Mouse (Mus musculus): ENCODE measurements at regions not wholly inside any gene's neighbourhood (a gene's known extent, or its start where the extent isn't known, plus 50 kb on each side); places are given as distances from the start of the nearest gene placed in this dataset.

- peak; percentile 86 for ATAC-seq
- Histone ChIP-seq H3K9ac (ENCODE audit: low read length) (peak overlapping the region; percentile 33), H3K4me2 (ENCODE audit: low read length) (peak overlapping the region; percentile 24), H3K27ac (ENCODE audit: low read depth, low read length) (peak overlapping the region; percentile 90), H3K9me3 (replicated peaks; ENCODE audit: control insufficient read depth, low read length) (no peaks in the 10 kb centered on the region), H3K4me1 (ENCODE audit: control insufficient read depth, insufficient read depth, low read length) (peaks cover 52% of the 10 kb centered on the region), H3K27me3 (replicated peaks; ENCODE audit: control insufficient read depth, insufficient read depth, low read length) (no peaks in the 10 kb centered on the region), H3K4me3 (ENCODE audit: low read depth, low read length) (no peak overlapping the region), H3K36me3 (ENCODE audit: control insufficient read depth, insufficient read depth, low read length) (no peaks in the 10 kb centered on the region)
- 3% methylated on average over 24 of the region's 24 CpGs for WGBS
- DNase-seq (ENCODE audit: low spot score) = peak; percentile 94
These were observed 426.3 kb downstream of the Sorl1 start for GRCm38 (mm10) chr9:41697611-41698467.

GRCm38 (mm10) chr9:41697160-41697559 is 426.9 kb downstream of the Sorl1 start:
- H3K27me3 ChIP-seq (replicated peaks; ENCODE audit: control insufficient read depth, insufficient read depth, low read length) = no peaks in the 10 kb centered on the region
- H3K9ac ChIP-seq (ENCODE audit: low read length) = peak overlapping the region; percentile 22
- ATAC-seq (peak; percentile 18; the same call in 1 of the 2 replicates), DNase-seq (ENCODE audit: low spot score) (peak; percentile 53)
- H3K36me3 ChIP-seq (ENCODE audit: control insufficient read depth, insufficient read depth, low read length) = no peaks in the 10 kb centered on the region
- H3K4me1 ChIP-seq (ENCODE audit: control insufficient read depth, insufficient read depth, low read length) = peaks cover 52% of the 10 kb centered on the region
- H3K4me2 ChIP-seq (ENCODE audit: low read length) = peak overlapping the region; percentile 24; the same call in 1 of the 2 replicates
- no peak overlapping the region for H3K4me3 ChIP-seq (ENCODE audit: low read depth, low read length)
- peak overlapping the region; percentile 90 for H3K27ac ChIP-seq (ENCODE audit: low read depth, low read length)
- H3K9me3 ChIP-seq (replicated peaks; ENCODE audit: control insufficient read depth, low read length) = no peaks in the 10 kb centered on the region

GRCm38 (mm10) chr9:41682911-41683310 is 441.2 kb downstream of the Sorl1 start:
- no peak overlapping the region for H3K9ac ChIP-seq (ENCODE audit: low read length)
- no peak overlapping the region for H3K4me3 ChIP-seq (ENCODE audit: low read depth, low read length)
- no peaks in the 10 kb centered on the region for H3K4me1 ChIP-seq (ENCODE audit: control insufficient read depth, insufficient read depth, low read length)
- ATAC-seq = no peak
- H3K9me3 ChIP-seq (replicated peaks; ENCODE audit: control insufficient read depth, low read length) = no peaks in the 10 kb centered on the region
- no peak for DNase-seq (ENCODE audit: low spot score)
- H3K27ac ChIP-seq (ENCODE audit: low read depth, low read length) = no peak overlapping the region
- H3K27me3 ChIP-seq (replicated peaks; ENCODE audit: control insufficient read depth, insufficient read depth, low read length) = no peaks in the 10 kb centered on the region
- no peaks in the 10 kb centered on the region for H3K36me3 ChIP-seq (ENCODE audit: control insufficient read depth, insufficient read depth, low read length)
- no peak overlapping the region for H3K4me2 ChIP-seq (ENCODE audit: low read length)
- 83% methylated on average over 1 of the region's 1 CpGs for WGBS

- no peak for ATAC-seq
- H3K27ac ChIP-seq (ENCODE audit: low read depth, low read length) = no peak overlapping the region
- H3K4me2 ChIP-seq (ENCODE audit: low read length) = no peak overlapping the region
- H3K4me1 ChIP-seq (ENCODE audit: control insufficient read depth, insufficient read depth, low read length) = no peaks in the 10 kb centered on the region
- no peak overlapping the region for H3K9ac ChIP-seq (ENCODE audit: low read length)
- no peaks in the 10 kb centered on the region for H3K9me3 ChIP-seq (replicated peaks; ENCODE audit: control insufficient read depth, low read length)
- H3K4me3 ChIP-seq (ENCODE audit: low read depth, low read length) = no peak overlapping the region
- H3K36me3 ChIP-seq (ENCODE audit: control insufficient read depth, insufficient read depth, low read length) = no peaks in the 10 kb centered on the region
- H3K27me3 ChIP-seq (replicated peaks; ENCODE audit: control insufficient read depth, insufficient read depth, low read length) = no peaks in the 10 kb centered on the region
- DNase-seq (ENCODE audit: low spot score) = no peak
- WGBS = 84% methylated on average over 2 of the region's 2 CpGs
These were observed 448.4 kb downstream of the Sorl1 start for GRCm38 (mm10) chr9:41675656-41676055.

DNA sequence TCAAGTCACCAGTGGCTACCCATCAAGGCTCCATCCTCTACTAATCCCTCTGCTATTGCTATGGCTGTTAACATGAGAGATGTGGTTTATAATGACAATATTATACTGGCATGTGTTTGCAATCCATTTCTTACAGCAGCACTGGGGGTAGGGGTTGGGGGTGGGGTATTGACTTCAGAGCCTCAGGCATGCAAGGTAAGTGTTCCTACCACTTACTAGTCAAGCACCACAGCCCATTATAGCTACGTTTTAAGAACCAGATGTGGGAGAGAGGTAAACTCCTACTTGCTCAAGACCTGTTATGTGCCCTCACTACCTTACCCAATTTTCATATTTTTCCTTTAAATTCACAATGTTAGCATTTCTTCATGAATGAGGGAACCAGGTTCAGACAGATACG is 451.1 kb downstream of the Sorl1 start:
- Histone ChIP-seq H3K9me3 (replicated peaks; ENCODE audit: control insufficient read depth, low read length) (no peaks in the 10 kb centered on the region), H3K27ac (ENCODE audit: low read depth, low read length) (no peak overlapping the region), H3K4me1 (ENCODE audit: control insufficient read depth, insufficient read depth, low read length) (no peaks in the 10 kb centered on the region), H3K27me3 (replicated peaks; ENCODE audit: control insufficient read depth, insufficient read depth, low read length) (no peaks in the 10 kb centered on the region), H3K4me2 (ENCODE audit: low read length) (no peak overlapping the region), H3K9ac (ENCODE audit: low read length) (no peak overlapping the region), H3K36me3 (ENCODE audit: control insufficient read depth, insufficient read depth, low read length) (no peaks in the 10 kb centered on the region), H3K4me3 (ENCODE audit: low read depth, low read length) (no peak overlapping the region)
- ATAC-seq = no peak
- DNase-seq (ENCODE audit: low spot score) = no peak
- 91% methylated on average over 2 of the region's 2 CpGs for WGBS

GRCm38 (mm10) chr9:41668741-41669140 is 455.4 kb downstream of the Sorl1 start:
- no peaks in the 10 kb centered on the region for H3K36me3 ChIP-seq (ENCODE audit: control insufficient read depth, insufficient read depth, low read length)
- ATAC-seq (no peak), DNase-seq (ENCODE audit: low spot score) (no peak)
- no peak overlapping the region; the same call in 1 of the 2 replicates for H3K27ac ChIP-seq (ENCODE audit: low read depth, low read length)
- no peak overlapping the region for H3K4me2 ChIP-seq (ENCODE audit: low read length)
- H3K9me3 ChIP-seq (replicated peaks; ENCODE audit: control insufficient read depth, low read length) = no peaks in the 10 kb centered on the region
- WGBS = 87% methylated on average over 1 of the region's 1 CpGs
- 0 out of 2 replicates have a peak, but pooled peaks cover 2% of the 10 kb centered on the region for H3K4me1 ChIP-seq (ENCODE audit: control insufficient read depth, insufficient read depth, low read length)
- no peak overlapping the region for H3K9ac ChIP-seq (ENCODE audit: low read length)
- no peaks in the 10 kb centered on the region for H3K27me3 ChIP-seq (replicated peaks; ENCODE audit: control insufficient read depth, insufficient read depth, low read length)
- no peak overlapping the region for H3K4me3 ChIP-seq (ENCODE audit: low read depth, low read length)

- WGBS = 62% methylated on average over 10 of the region's 10 CpGs
- H3K9me3 ChIP-seq (replicated peaks; ENCODE audit: control insufficient read depth, low read length) = no peaks in the 10 kb centered on the region
- peak; percentile 96 for DNase-seq (ENCODE audit: low spot score)
- 0 out of 2 replicates have a peak, but pooled peaks cover 2% of the 10 kb centered on the region for H3K4me1 ChIP-seq (ENCODE audit: control insufficient read depth, insufficient read depth, low read length)
- peak overlapping the region; percentile 45 for H3K27ac ChIP-seq (ENCODE audit: low read depth, low read length)
- H3K4me3 ChIP-seq (ENCODE audit: low read depth, low read length) = no peak overlapping the region
- no peak overlapping the region for H3K4me2 ChIP-seq (ENCODE audit: low read length)
- no peaks in the 10 kb centered on the region for H3K36me3 ChIP-seq (ENCODE audit: control insufficient read depth, insufficient read depth, low read length)
- H3K27me3 ChIP-seq (replicated peaks; ENCODE audit: control insufficient read depth, insufficient read depth, low read length) = no peaks in the 10 kb centered on the region
- H3K9ac ChIP-seq (ENCODE audit: low read length) = no peak overlapping the region
- peak; percentile 95 for ATAC-seq
These were observed 459.0 kb downstream of the Sorl1 start for GRCm38 (mm10) chr9:41665000-41665685.

GRCm38 (mm10) chr9:41660576-41660975 is 463.5 kb downstream of the Sorl1 start:
- 94% methylated on average over 5 of the region's 5 CpGs for WGBS
- ATAC-seq (no peak), DNase-seq (ENCODE audit: low spot score) (no peak)
- Histone ChIP-seq H3K27ac (ENCODE audit: low read depth, low read length) (no peak overlapping the region), H3K9ac (ENCODE audit: low read length) (no peak overlapping the region), H3K4me1 (ENCODE audit: control insufficient read depth, insufficient read depth, low read length) (no peaks in the 10 kb centered on the region), H3K36me3 (ENCODE audit: control insufficient read depth, insufficient read depth, low read length) (no peaks in the 10 kb centered on the region), H3K9me3 (replicated peaks; ENCODE audit: control insufficient read depth, low read length) (no peaks in the 10 kb centered on the region), H3K4me3 (ENCODE audit: low read depth, low read length) (no peak overlapping the region), H3K4me2 (ENCODE audit: low read length) (no peak overlapping the region), H3K27me3 (replicated peaks; ENCODE audit: control insufficient read depth, insufficient read depth, low read length) (no peaks in the 10 kb centered on the region)

GRCm38 (mm10) chr9:41660011-41660410 is 464.1 kb downstream of the Sorl1 start:
- no peak for ATAC-seq
- no peak overlapping the region for H3K27ac ChIP-seq (ENCODE audit: low read depth, low read length)
- 90% methylated on average over 5 of the region's 5 CpGs for WGBS
- no peak overlapping the region for H3K4me2 ChIP-seq (ENCODE audit: low read length)
- H3K4me1 ChIP-seq (ENCODE audit: control insufficient read depth, insufficient read depth, low read length) = no peaks in the 10 kb centered on the region
- H3K27me3 ChIP-seq (replicated peaks; ENCODE audit: control insufficient read depth, insufficient read depth, low read length) = no peaks in the 10 kb centered on the region
- no peak overlapping the region for H3K9ac ChIP-seq (ENCODE audit: low read length)
- no peaks in the 10 kb centered on the region for H3K36me3 ChIP-seq (ENCODE audit: control insufficient read depth, insufficient read depth, low read length)
- H3K9me3 ChIP-seq (replicated peaks; ENCODE audit: control insufficient read depth, low read length) = no peaks in the 10 kb centered on the region
- no peak for DNase-seq (ENCODE audit: low spot score)
- no peak overlapping the region for H3K4me3 ChIP-seq (ENCODE audit: low read depth, low read length)
